Mouse (Mus musculus): Measurements from ENCODE around the gene Slc5a5.

DNA sequence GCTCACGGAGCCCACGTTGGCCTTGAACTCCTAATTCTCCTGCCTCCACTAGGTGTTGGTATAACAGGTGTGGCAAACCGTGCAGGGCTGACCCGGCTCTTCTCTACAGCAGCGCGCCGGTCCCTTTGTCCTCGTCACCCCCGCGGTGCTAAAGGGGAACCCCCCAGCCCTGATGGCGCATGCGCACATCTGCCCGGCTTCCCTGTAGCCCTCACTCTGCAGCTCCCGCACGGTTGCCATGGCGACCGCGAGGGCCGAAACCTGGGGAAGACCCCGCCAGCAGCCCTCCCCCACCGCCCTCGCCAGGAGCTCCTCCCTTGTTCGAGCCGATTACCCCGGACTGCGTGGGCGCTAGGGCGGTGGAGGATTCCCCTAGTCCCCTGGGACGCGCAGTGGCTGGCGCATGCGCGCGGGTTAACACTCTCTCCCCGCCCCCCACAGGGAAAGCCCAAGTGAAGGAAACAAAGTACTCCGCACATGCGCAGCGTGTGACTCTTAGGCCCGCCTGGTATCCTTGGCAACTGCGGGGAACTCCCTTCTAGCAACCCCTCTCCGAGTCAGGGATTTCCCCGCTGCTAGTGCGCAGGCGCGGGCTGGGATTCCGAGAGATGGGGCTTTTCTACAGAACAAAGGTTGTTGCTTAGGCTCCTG lies 27.1 kb downstream of the Slc5a5 start:
- no peak for TF ChIP-seq CTCF (IDR thresholded peaks at IDR 0.05)
- peak; percentile 68 for TF ChIP-seq POLR2A (IDR thresholded peaks at IDR 0.05; ENCODE audit: insufficient read depth, low read depth, low read length)
- TF ChIP-seq EP300 (IDR thresholded peaks at IDR 0.05; ENCODE audit: insufficient read depth, low read depth, low read length), result peak; percentile 75; the same call in 1 of the 2 replicates

Data from heart, adult 2 months (tissue).